Mouse (Mus musculus): ENCODE data around the gene Ttpal.
"Not testable (repeated sequence)": the region's sequence is repeated elsewhere in the genome, so short reads cannot be mapped to it uniquely, and the experiment has no call there.

Ttpal gene

DNA sequence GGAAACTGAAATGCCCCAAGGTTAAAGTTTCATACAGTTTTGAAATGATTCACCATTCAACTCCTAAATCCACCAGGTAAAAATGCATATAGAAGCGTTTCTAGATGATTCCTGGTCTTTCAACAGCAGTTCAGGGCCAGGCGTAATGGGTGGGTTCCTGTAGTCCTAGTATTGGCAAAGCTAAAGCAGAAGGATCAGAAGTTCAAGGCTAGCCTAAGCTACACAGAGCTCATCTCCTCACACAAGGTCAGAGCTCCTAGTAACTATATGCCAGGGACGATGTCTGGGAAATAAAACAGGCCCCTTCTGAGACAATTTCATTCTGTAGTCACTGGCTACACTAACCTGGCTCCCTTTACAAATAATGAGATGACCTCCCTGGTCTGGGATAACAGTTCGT is 29.1 kb downstream of the Ttpal start:
- DNase-seq (ENCODE audit: low read depth, low spot score): no peak

DNA sequence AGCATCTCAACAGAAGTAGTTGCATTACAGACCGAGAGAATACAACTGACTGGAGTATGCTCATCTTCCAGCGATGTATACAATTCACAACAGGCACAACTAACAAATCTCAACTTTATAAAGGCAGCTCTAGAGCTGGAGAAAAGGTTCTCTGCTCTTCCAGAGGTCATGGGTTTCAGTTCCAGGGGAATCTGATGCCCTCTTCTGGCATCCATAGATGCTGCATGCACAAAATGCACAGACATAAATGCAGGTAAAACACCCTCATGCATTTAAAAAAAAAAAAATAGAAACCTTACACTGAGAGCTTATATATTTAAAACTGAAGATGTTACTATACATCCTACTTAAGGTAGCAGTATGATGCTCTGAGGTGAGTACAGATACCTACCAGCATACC is 29.6 kb downstream of the Ttpal start:
- DNase-seq (ENCODE audit: low read depth, low spot score): no peak

DNA sequence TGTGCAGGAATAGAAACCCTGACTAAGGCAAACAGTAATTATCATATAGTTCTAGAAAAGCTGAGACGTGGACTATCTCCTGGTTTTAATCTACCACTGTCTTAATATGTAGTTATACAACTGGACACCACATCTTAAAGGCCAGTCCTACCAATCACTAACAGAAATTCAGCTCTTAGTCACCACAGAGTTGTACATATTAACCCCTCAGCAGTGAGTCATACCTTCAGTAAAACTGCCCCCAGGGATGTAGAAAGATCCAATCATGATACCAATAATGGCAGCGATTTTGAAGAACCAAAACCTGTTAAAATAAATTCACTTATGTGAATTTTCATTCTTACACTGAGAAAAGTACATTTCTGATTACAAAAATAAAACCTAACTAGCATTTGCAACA is 32.1 kb downstream of the Ttpal start:
- DNase-seq (ENCODE audit: low read depth, low spot score): no peak

DNA sequence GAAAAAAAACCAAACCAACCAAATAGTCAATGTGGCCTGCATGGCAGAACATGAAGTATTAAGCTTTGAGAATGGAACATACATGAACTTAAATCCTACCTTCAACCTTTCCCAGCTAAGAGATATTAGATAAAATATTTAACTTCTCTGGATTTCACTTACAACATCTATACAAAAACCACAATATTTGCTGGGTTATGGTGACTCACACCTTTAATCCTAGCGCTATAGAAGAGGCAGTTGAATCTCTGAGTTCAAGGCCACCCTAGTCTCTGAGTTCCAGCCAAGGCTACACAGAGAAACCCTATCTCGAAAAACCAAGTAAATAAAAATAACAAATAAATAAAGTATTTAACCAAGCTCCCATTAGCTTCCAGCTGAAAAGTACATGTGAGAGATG is 33.9 kb downstream of the Ttpal start:
- no peak for DNase-seq (ENCODE audit: low read depth, low spot score)

DNA sequence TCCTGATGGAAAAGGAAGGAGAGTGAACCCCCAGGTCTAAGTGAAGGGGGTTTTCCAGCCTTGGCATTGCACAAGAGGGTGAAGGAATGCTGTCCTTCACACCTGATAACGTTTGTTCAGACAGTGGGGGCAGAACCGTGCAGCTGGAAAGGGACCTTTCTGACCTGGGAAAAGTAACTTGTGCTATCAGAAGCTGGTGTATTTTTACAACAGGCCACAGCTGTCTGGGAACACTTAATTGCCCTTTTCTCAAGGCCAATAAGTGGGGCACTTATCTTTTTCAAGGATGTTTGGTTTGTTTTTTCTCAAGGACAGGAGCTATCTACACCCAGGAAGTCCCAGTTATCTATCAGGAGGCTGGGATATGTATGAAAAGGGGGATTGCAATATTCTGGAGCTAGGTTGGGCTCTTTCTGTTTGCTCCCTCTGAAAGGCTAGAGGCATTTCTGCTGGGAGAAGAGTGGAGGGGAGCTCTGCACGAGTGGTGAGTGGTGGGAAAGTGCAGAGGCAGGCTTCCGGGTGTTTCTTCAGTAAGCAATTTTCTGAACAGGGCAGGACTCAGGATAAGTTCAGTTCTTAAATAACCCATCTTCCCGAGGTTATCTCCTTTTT is 35.6 kb downstream of the Ttpal start:
- no peak for DNase-seq (ENCODE audit: low read depth, low spot score)

DNA sequence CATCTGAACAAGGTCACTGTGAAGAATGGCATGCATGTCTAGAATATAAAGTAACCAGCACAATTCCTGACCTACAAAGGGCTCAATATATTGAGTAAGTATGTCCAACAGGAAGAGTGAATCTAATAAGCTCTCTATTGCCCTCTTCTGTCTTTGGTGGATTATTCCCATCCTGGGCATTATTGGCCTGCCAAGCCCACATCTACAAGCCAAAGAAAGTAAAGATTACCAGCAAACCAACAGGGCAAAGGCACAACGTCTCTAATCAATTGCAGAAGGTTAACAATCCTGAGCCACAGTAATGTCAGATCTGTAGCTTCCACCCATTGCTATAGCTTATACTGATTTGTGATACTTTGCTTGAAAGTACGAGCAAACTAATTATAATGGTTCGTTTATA is 38.4 kb downstream of the Ttpal start:
- DNase-seq (ENCODE audit: low read depth, low spot score): no peak

DNA sequence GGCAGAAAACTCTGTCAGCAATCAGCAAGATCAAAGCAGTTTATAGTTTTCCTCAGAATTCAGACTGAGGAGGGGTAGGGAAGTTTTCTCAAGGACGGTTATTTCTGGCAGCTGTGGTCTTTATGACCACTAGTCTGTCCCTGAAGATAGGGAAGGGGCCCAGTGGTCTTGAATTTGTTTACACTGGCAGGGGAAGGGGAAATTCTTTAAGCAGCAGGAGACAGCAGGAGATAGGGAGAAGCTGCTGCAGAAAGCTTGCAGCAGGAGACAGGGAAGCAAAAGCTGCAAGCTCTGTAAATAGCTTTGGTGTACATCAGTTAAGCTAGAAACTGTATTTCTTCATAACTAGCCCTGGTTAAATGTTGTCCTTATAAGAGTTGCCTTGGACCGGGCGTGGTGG is 39.6 kb downstream of the Ttpal start:
- DNase-seq (ENCODE audit: low read depth, low spot score): no peak

DNA sequence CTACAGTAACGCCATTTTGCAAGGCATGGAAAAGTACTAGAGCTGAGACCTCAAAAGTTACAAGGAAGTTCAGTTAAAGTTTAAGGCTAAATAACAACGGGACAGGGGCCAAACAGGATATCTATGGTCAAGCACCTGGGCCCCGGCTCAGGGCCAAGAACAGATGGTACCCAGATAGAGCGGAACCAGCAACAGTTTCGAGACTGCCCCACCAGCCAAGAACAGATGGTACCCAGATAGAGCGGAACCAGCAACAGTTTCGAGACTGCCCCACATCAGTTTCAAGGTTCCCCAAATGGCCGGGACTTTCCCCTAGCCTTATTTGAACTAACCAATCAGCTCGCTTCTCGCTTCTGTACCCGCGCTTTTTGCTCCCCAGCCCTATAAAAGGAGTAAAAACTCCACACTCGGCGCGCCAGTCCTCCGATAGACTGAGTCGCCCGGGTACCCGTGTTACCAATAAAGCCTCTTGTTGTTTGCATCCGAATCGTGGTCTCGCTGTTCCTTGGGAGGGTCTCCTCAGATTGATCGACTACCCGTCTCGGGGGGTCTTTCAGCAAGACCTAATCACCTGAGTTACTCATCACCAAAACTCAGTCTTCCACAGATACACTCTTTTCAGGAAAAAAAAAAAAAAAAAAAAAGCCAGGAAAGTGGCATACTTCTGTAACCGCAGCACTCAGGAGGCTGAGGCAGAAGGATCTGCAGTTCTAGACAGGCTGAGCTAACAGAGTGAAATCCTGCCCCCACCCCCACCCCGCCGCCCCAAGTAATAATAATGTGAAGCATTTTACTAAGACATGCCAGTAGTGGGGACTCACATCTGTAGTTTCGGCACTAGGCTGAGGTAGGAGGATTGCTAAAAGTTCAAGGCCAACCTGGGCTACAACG is 40.8 kb downstream of the Ttpal start:
- peak; percentile 84 for DNase-seq (ENCODE audit: low read depth, low spot score)

DNA sequence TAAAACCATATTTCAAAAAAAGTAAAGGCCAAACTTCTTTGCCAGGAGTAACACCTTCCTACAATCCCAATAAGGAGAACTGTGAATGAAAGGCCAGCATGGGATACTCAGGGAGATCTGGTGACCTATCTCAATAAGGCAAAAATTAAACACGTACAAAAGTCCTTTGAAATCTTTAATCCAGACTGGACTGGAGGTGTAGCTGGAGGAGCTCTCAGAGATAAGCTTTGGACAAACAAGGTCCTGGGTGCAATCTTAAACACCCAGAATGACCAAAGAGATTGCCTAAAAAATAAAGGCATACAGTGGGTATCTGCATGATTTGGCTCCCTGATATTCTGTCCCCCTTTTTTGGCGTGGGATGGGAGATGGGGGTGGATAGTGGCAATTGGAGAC is 41.5 kb downstream of the Ttpal start:
- no peak for DNase-seq (ENCODE audit: low read depth, low spot score)

DNA sequence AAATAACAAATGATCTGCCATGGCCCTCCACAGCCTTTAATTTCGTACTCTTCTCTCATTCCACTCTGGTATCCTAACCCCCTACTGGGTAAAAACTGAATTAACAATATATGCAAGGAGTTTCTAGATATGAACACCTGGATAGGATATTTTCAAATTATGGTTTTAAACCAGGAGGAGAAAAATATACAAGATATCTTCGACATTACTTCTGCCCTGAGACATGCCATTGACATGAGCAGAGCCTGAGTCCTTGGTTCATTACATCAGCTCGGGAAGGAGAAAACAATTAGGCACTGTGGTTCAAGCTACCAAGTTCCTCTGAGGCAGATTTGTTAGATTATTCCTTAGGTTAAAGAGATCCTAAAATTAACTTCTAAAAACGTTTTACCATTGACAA is 41.9 kb downstream of the Ttpal start:
- no peak for DNase-seq (ENCODE audit: low read depth, low spot score)

DNA sequence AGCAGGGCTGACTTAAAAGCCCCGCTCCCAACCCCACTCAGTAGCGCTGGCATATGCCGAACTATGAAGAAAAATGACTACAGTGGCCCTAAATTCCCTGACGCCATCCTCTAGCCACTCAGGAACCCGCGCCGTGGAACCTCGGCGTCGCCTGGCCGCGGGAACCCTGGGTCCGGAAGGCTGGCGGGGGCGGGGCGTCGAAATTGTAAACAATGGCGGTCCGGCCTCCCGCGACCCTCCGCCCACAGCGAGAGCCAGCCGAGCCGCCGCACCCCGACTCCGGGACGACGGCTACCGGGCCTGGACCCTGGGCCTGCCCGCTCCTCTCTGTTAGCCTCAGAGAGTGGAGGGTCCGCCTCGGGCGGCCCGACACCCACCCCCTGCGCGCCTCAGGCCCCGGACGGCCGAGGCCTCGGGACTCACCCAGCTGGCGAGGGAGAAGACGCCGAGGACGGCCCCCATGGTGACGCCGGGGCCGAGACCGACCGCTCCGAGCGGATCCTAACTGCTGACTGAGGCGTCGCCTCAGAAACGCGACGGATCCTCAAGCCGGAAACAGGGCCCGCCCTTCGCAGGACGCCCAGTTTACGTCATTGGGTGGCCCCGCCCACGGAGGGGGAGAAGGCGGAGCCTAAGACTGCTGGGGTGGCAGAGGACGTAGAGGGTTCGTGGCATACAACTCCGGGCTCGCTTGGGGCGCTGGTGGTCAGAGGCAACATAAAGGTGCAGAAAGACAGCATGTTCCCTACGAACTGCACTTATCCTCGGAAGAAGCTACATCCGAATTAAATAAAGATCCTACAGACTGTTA is 42.7 kb downstream of the Ttpal start, which contains the start of gene Serinc3:
Serinc3 (minus strand) TSS at position 557 of the 811 bp plus-strand sequence.
- DNase-seq (ENCODE audit: low read depth, low spot score): peak; percentile 98

DNA sequence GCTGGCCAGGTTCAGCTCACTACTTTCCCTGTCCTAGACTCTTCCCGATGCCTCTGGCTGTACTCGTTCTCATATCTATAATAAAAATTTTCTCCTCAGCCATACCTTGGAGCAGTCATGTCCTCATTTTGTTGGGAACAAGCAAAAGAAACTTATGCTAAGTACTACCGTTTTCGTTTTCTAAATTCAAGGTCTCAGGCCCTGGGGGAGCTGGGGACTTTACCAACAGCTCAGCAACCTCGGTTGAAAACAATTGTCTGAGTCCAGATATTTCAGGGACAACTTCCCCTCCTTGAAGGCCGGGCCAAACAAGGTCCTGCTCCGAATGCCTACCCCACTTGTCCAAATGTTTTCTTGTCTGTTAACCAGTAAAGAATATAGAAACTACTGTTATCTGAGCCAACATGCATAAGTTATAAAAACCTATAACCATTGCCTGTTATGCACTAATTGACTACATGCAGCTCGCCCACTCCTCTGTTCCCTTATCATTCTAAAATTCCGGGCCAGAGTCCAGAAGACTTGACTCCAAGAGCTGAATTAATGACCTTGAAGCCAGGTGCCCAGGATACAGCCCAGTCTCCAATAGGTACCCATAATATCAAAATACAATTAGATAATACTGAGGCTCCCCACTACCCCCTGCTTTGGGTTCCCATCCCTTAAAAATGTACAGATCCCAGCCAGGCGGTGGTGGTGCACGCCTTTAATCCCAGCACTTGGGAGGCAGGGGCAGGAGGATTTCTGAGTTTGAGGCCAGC is 43.8 kb downstream of the Ttpal start:
- no peak for DNase-seq (ENCODE audit: low read depth, low spot score)

DNA sequence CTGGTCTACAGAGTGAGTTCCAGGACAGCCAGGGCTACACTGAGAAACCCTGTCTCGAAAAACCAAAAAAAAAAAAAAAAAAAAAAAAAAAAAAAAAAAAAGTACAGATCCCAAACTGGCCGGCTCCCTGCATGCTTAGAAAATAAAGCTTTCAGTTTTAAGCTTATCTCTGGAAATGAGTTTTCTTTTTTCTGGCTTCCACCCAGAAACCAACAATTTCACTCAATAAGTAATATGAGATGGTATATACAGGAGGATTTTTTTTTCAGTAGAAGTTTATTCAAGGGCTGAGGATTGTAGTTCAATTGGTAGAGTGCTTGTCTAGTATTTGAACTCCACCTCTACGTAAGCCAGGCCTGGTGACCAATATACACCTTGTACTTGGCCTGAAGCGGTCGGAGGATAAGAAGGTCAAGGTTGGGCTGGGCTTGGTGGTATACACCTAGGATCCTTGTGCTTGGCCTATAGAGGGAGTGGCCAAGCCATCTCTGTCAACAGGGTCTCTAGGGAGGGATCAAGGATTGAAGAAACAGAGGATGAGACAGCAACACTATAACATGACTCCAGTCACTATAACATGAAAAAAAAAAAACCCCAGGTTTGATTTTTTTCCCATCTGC is 44.5 kb downstream of the Ttpal start:
- DNase-seq (ENCODE audit: low read depth, low spot score): no peak

DNA sequence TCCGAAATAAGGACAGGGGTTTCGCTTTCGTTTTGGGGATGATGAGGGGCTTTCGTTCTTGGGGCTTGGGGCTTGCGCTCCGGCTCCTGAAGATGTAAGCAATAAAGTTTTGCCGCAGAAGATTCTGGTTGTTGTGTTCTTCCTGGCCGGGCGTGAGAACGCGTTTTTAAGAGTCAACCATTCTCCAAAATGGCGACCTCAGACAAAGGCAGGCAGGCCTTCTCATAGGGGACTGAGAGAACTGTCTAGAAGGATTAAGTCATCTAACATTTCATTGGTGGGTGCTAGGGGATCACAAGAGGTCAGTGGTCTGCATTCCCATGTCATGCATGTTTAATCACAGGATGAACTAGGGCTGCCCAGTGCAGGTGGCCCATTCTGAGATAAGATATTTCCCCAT is 53.6 kb downstream of the Ttpal start:
- not testable (repeated sequence) for DNase-seq (ENCODE audit: low read depth, low spot score)

DNA sequence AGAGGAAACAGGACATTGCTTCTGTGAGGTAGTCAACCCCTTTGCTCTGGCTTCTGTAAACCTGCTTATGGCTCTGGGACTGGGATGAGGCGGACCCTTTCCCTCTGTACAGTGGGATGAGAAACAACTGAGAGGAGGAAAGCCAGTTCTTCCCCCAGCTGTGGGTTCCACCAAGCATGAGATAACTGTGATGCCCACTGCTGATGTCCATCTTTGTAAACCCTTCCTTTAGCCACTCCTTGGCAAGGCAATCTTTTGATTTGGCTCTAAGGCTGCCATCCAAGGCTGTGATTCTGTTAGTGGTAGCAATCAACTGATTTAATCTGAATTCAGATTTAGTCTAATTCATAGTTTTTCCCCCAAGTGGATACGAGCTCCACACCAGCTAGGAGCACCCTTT is 55.4 kb downstream of the Ttpal start:
- DNase-seq (ENCODE audit: low read depth, low spot score): no peak

DNA sequence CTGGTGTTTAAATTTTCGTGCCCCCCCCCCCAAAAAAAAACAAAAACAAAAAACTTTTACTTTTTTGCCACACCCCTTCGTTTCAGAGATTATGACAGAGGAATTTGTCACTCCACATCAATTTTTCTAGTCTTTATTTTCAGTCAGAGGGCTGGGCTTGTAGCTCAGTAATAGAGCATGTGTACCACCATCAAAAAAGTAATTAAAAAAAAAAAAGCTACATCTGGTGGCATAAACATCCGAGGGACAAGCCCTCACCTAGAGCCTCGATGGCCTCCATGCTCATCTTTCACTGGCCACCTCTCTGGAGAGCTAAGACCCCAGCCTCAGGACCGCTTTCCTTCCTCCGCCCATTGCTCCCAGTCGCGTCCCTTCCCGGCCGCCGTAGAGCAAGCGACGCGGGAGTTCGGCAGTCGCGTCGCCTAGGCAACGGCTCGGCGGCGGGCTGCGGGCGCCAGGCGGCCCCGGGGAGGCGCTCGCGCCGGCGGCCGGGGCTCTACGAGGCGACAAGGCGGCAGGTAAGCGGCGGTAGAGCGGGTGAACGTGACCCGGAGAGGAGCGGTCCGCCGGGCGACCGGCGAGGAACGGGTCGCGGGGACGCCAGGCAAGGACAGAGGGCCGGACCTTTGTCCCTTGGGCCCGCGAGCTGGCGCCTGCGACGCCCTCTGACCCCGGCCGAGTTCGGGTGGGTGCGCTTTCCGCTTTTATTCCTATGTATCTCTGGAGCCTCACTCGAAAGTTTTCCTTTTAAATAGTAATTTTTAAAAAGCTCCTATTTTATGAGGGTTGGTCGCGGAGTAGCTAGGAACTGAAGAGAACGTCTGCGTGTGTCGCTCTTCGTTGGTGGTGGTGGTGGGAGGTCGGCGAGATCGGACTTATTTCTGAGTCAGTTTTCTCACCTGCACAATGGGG is 56.1 kb downstream of the Ttpal start, which contains the start of gene Pkig:
Pkig (plus strand) TSS at position 412 of the 912 bp plus-strand sequence.
- peak; percentile 80 for DNase-seq (ENCODE audit: low read depth, low spot score)

DNA sequence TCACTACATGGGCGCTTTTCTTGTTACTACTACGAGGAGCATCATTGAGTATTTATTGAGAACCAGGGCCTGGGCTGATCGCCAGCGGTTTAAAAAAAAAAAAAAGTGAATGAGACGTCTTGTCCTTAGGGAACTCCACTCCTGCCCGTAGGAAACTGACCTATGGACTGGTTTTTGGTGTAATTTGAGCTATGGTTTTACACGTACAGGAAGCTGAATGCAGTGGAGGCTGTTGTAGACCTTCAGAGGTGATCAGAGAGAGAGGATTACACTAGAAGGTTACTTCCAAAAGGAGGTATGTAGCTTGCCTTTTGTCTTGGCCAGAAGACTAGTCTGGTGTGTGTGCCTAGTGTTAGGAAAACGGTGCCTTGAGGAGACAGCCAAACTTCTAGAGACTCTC is 56.8 kb downstream of the Ttpal start:
- no peak for DNase-seq (ENCODE audit: low read depth, low spot score)

DNA sequence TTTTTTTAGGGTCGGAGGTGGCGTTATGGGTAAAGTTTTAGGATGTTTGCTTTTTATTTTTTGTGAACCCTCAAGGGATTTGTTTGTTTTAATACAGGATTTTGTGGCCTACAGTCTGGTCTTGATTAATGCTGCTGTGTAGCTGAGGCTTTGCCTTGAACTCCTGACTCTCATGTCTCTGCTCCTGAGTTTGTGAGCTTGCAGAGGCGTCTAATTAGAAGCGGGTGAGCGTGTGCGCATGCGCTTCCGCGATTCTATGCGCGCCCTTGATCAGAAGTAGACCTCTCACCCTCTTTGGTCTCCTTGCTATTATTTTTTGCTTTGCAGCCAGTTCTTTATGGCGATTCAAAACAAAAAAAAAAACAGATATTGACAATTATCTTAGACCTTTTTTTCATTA is 57.3 kb downstream of the Ttpal start:
- DNase-seq (ENCODE audit: low read depth, low spot score): no peak

DNA sequence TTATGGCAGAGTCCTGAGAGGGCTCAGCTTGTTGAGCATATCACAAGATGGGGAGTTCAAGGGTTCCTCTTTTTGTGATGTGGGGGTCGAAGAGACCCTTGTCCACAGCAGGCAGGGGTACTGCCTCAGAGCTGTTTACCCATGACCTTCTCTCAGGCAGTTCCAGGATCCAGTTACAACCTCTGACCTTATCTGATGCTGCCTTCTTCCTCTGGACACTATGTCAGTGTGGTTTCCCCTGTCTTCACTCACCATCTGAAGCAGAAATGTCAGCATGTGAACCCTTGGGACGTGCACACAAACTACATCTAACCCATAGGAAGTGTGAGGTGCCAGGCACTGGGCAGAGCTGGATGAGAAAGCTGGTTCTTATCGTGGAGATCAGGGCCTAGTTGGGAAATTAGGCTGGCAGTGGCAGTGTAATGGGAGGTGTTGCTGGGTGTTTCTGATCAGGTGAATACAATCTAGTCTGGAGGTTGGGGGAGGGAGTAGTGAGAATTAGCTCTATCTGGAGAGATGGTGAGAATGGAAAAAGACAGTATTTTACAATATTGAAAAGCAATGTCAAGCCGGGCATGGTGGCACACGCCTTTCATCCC is 58.1 kb downstream of the Ttpal start:
- no peak for DNase-seq (ENCODE audit: low read depth, low spot score)

Data from skeletal muscle tissue, adult 2 months (tissue).